Mouse (Mus musculus) layer of hippocampus, adult 8-10 months (tissue): ENCODE measurements around the gene Slc36a1. TPM values are rescaled to one million over a fixed set of nuclear protein-coding genes. Genes with fewer than 3 reads are reported as not detected.
A peak's percentile ranks its signal among the peaks of the same experiment; 100 is the strongest.

Source experiments
- DNase-seq, 2 experiments: peaks; one replicate each; pipeline ENCODE4 v3.0.0; 2022; ENCODE audit warnings: low spot score in 2 of 2
- total RNA-seq, 4 experiments: library from RNA; stranded (reverse); gene quantifications; 2 replicates each; pipeline ENCODE4 v1.2.4; 2022

Gene Slc36a1
- 10 to 100 TPM; 48.4 to 60.7 (median 57.1) TPM for total RNA-seq

- DNase-seq = peak; percentile 90 to 92
Measured at GRCm38 (mm10) chr11:55204159-55204596, at the start of gene Slc36a1. TSS of gene Slc36a1 (plus strand) at chr11:55204350.

DNA sequence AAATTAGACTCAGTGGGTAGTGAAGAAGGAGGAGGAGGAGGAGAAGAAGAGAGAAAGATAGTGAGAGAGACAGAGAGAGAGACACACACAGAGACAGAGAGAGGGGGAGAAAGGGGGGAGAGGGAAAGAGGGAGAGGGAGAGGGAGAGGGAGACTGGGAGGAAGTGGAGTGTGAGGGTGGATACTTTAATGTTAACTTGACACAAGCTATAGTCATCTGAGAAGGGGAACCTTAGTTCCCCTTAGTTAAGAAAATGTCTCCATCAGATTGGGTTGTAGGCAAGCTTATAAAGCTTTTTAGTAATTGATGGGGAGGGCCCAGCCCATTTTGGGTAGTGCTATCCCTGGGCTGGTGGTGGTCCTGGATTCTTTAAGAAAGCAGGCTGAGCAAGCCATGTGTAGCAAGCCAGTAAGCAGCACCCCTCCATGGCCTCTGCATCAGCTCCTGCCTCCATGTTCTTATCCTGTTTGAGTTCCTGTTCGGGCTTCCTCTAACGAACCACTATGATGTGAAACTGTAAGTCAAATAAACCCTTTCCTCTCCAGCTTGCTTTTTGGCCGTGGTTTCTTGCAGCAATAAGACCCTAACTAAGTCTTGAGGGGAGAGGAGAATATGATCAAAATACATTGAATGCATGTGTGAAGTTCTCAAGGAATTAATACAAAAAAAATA is 49.6 kb upstream of the Slc36a1 start:
- DNase-seq = no peak

DNA sequence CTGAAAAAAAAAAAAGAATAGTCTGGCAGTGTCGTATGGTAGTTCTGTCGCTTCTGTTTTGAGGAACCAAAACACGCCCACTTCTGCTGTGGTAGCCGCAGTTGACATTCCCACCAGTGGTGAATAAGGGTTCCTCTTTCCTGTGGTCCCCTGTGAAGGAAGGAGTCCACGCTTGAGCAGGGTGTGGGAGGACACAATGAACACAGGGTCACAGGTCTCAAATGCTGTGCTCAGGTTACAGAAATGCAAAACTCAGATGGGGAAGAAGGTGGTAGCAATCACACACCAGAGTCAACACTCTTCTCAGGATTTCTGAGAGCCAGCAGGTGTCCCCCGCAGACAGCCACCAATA is 49.1 kb upstream of the Slc36a1 start:
- DNase-seq = no peak

DNA sequence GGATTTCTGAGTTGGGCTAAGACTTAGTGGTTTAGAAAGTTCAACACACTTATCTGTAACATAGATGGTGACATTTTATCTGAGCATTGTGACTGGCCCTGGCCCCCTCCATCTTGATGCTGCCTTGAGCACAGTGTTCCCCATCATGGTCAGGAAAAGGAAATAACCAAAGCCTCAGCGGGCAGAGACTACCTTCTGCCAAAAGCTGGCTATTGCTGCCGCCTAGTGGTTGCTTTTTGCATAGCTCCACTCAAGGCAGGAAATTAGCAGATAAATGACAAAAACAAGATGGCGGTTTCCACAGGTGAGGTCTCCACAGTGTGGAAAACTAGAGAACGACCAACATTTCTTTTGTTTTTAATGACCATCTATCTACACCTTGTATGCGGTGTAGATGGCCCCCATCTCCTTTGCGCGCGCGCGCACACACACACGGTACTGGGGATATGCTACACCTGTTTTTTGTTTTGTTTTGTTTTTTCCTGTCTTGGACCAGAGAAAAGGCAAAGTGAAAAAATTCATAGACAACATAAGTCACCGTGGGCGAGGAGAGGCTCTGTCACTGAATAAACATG is 45.3 kb upstream of the Slc36a1 start:
- peak; percentile 65 to 88 for DNase-seq

DNA sequence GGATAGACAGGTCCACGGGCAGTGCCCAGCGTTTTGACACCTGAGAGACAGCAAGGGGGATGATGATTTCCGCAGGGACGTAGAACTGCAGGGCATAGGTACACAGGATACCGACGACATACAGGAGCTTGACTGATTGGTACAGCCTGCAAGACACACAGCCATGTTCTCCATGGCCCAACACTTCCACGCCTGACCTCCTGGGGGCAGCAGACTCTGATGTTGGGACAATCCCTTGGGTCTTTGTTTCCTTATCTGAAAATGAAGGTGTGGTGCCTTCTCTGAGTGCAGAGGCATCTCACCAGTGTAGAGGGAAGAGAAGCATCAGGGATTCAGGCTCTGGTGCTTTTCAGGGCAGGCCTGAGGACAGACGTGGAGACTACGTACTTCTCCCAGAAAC is 41.5 kb upstream of the Slc36a1 start:
- peak; percentile 15 to 54 for DNase-seq

DNA sequence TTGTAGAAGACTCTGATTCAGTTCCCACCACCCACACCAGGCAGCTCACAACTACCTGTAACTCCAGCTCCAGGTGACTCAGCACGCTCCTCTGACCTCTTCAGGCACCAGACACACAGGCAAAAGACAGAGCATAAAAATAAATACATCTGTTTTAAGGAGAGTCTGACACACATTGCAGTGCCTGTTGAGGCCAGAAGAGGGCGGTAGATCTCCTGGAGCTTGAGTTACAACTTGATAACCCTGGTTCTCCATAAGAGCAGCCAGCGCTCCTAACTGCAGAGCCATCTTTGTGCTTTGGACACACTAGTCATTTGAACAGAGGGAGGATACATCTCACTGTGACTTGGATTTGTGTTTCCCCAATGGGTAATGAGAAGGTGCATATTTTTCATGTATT is 39.4 kb upstream of the Slc36a1 start:
- peak; percentile 11 to 53 for DNase-seq

GRCm38 (mm10) chr11:55165748-55166147 is 38.4 kb upstream of the Slc36a1 start:
- no peak for DNase-seq

- no peak for DNase-seq
Measured at GRCm38 (mm10) chr11:55168504-55168903, 35.6 kb upstream of the Slc36a1 start.

DNA sequence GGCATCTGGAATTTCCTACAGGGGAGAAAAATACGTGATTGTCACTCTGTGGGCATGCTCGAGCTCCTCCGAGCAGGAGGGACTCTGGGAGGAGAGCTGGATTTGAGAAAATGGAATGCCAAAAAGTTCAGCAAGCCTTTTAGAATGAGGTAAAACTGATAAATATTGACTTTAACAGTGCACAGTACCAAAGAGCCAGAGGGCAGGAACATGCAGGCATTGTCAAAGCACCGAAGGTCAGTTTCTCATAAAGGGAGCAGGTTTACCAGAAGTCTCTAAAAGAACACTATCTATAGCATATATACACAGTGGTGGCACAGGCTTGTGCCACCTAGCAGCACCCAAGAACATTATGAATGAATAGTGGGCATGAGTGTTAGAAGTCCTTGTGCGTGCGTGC is 35.2 kb upstream of the Slc36a1 start:
- no peak for DNase-seq

DNA sequence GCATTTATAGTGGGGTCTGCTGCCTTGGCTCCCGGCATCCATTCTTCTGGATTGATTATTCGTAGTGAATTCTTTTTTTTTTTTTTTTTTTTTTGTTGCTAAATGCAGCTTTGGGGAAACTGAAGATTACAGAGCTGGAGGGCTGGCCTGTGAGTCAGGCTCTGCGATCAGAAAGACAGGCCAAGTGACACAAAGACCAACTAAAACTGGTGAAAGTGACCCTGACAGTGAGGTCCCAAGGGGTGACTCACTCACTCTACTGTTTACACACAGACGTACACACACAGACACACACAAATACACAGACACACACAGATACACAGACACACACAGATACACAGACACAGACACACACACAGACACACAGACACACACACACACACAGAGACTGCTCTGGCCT is 33.6 kb upstream of the Slc36a1 start:
- no peak for DNase-seq

GRCm38 (mm10) chr11:55178830-55179229 is 25.3 kb upstream of the Slc36a1 start:
- no peak for DNase-seq

DNA sequence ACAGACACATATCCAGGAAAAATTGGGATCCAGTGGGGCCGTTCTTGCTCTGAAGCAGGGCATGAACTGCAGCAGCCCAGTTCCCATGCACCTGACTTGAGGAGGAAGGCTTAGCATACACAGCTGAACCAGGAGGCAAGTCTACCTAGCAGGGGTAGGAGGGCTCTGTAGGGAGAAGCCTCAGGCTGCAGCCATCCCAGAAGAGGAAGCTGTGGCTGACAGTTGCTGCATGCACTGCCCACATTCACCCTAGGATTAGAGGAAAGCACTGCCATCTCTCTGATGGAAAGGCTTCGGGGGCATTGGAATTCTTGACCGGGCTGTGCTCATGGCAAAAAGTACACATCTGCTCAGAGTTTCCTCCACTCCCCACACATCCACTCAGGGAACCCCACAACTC is 24.3 kb upstream of the Slc36a1 start:
- no peak for DNase-seq

DNA sequence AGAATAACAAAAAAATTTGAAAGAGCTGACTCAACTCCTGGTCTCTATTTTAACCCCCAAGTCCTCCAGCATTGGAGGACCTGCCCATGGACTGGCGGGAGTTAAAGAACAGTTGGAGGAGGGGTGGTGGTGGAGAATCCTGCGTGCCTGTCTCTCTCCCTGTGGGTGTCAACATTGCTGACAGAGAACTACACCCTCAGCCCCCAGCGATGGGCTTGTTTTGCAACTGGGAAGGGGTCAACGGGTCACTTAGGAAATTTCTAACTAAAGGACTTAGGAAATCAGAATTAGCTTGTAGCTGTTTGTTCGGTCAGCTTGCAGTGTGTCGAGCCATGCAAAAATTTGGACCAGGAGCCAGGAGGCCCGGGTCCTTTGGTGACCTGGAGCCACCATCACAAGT is 21.0 kb upstream of the Slc36a1 start:
- DNase-seq = no peak

DNA sequence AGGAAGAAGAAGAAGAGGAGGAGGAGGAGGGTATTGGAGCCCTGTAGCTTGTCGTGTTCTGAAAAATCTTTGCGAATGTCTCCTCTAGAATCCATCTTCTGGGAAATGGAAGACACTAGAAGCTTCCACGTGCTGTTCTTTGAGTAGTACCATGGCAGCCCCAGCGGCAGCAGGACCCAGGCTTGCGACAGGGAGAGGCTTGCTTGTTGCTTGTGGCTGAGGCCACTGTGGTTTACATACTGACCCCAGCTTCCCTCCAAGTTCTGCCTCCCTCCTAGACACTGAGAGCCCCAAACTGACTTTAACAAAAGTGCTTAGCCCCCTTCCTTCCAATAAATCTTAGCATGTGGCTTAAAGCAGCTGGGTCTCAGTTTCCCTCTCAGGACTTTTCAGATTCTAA is 19.9 kb upstream of the Slc36a1 start:
- DNase-seq = no peak

GRCm38 (mm10) chr11:55184733-55185291 is 19.3 kb upstream of the Slc36a1 start, which contains the start of gene Slc36a2:
TSS of gene Slc36a2 (minus strand) at chr11:55185077.
- no peak for DNase-seq

- no peak for DNase-seq
Measured at GRCm38 (mm10) chr11:55187292-55187691, 16.9 kb upstream of the Slc36a1 start.

- DNase-seq = no peak
Measured at GRCm38 (mm10) chr11:55187777-55188176, 16.4 kb upstream of the Slc36a1 start.

GRCm38 (mm10) chr11:55190216-55190615 is 13.9 kb upstream of the Slc36a1 start:
- no peak for DNase-seq

DNA sequence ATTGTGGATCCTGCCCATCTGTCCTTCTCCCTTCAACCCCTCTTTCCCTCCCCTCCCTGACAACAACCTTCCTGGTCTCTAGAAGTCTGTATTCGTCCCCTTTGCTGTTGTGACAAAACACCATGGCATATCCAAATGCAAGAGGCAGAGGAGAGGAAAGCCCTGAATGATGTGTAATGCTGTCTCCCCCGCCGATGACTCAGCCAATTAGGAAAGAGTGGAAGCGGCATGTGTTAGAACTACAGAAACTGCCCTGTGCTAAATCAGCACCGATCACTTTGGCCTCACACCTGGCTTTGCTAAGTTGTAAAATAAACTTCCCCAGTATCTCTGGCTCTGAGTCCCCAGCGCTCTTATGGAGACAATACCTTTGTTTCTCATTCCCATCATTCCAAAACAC is 7.1 kb upstream of the Slc36a1 start:
- DNase-seq = no peak

DNA sequence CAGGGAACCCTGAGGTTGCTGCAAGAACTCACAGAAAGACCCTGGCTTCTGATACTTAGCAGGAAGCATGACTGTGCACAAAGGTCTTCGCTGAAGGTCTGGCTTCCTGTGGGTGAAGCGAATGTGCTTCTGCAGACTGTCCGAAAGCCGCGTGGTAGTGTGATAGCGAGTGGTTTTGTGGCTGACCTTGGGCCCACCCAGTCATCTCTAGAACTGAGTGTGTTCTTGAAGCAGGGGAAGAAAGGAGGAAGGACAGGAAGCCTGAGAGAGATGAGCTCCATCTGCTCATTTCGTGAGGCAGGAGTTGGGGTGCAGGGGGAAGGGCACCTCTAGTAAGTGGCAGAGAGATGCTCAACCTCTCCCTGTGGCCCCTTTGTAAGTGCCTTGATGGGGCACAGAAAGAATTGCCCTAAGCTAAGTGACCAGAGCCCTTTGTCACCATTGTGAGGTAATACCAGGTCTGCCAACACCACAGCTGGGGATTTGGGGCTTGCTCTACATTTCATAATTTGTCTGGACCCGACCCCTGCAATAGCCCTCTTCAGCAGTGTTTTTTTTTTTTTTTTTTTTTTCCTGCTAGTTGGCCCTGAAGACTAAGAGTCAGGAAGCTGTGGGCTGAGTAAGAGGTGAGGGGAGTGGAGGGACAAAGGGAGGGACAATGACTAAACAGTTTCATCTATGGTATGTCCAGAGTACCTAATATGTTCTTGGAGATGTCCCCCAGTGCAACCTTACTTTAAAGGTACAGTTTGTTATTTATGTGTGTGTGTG is 6.2 kb upstream of the Slc36a1 start:
- no peak for DNase-seq

DNA sequence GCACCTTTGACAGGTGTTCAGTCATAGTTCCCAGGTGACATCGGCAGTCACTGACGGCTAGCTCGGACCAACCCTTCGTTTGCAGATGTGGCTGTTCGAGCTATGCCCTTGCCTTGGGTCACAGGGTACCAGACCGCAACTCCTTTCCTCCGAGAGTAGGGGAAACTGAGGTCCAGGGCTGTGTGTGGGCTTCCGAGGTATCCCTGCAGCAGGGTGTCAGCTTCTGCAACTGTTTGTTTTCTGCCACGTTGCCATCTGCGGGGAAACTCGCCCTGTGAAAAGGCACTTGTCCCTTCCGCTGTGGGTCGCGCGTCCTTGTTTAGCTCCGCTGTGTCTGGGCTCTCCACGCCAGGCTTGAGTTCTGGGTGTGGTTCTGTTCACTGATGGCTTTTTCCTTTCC is 452 bp downstream of the Slc36a1 start:
- DNase-seq = no peak

GRCm38 (mm10) chr11:55208001-55208690 is 4.0 kb downstream of the Slc36a1 start:
- DNase-seq = no peak
